Mouse (Mus musculus): ENCODE results near the gene Olfr1243. TPM values are rescaled to one million over a fixed set of nuclear protein-coding genes. Genes with fewer than 3 reads are reported as not detected.

The Olfr1243 gene
- polyA plus RNA-seq (2012; rRNA removed): not detected in 2 replicates

DNA sequence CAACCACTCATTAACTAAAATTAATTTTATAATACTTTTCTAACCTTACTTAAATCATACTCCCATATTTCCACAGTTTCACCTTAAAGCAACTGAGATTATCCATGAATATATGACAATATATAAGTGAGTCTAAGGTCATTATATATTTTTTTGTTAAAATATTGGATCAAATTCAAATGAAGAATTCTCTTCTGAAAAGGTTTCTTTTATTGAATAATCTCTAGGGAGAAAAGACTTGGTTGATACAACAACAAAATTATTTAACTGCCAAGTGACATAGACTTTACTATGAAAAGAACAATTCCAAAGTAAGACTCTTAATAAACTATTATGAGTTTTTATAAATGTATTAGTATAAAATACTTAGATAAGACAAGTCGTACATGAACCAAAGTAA lies at the start of gene Olfr1243:
Gene Olfr1243, minus strand, starts transcription at position 101 of the 400 bp plus-strand sequence.

DNA sequence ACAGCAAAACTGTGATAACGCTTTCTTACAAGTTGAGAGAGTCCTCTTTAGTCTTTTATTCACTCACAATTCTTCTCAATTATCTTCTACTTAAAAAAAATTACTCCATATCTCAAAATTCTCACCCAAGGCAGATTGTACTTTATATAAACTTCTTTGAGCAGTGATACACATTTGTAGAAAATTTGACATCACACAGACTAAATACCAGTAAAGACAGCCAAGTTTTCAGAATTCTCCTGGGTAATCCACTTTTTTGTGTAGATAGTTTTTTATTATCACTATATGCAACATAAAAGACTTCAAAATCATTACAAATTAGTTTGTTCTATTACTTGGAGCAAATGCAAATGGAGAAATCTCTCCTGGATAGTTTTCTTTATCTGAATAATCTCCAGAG lies 47.1 kb upstream of the Olfr1243 start, which contains the start of gene Olfr1245:
Gene Olfr1245, minus strand, starts transcription at position 101 of the 400 bp plus-strand sequence.

DNA sequence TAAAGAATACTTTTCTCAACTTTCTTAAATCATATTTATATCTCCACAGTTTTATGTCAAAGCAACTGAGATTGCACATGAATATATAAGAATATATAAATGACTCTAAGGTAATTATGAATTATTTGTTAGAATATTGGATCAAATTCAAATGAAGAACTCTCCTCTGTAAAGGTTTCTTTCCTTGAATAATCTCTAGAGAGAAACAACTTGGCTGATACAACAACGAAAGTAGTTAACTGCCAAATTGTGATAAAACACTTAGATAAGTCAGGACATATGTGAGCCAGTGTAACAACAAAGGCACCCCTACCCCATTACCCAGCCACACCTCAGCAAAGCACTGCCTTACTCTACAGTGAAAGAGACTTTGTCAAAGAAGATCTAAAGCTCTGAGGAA lies 33.1 kb downstream of the Olfr1243 start, which contains the start of gene Olfr1242:
Gene Olfr1242, minus strand, starts transcription at position 101 of the 400 bp plus-strand sequence.

GRCm38 (mm10) chr2:89487026-89487425 lies 44.3 kb downstream of the Olfr1243 start, which contains the start of gene Olfr1241:
Gene Olfr1241, minus strand, starts transcription at chr2:89487126.

Other genes starting within 250 kb of the Olfr1243 start
- gene Olfr1229, start 243.5 kb downstream of the Olfr1243 start, polyA plus RNA-seq (2012; rRNA removed): not detected in 2 replicates
- gene Olfr1230, start 234.2 kb downstream of the Olfr1243 start, polyA plus RNA-seq (2012; rRNA removed): not detected in 2 replicates
- not detected in 2 replicates for gene Olfr1231, start 224.4 kb downstream of the Olfr1243 start, polyA plus RNA-seq (2012; rRNA removed)
- gene Olfr1232, start 201.8 kb downstream of the Olfr1243 start, polyA plus RNA-seq (2012; rRNA removed): not detected in 2 replicates
- gene Olfr1233, start 189.1 kb downstream of the Olfr1243 start, polyA plus RNA-seq (2012; rRNA removed): not detected in 2 replicates
- gene Olfr1234, start 166.6 kb downstream of the Olfr1243 start, polyA plus RNA-seq (2012; rRNA removed): not detected in 2 replicates
- gene Olfr1238, start 121.8 kb downstream of the Olfr1243 start, polyA plus RNA-seq (2012; rRNA removed): not detected in 2 replicates
- not detected in 2 replicates for gene Olfr1239, start 111.1 kb downstream of the Olfr1243 start, polyA plus RNA-seq (2012; rRNA removed)
- gene Olfr1240, start 88.5 kb downstream of the Olfr1243 start, polyA plus RNA-seq (2012; rRNA removed): not detected in 2 replicates
- not detected in 2 replicates for gene Olfr1241, start 44.4 kb downstream of the Olfr1243 start, polyA plus RNA-seq (2012; rRNA removed)
- not detected in 2 replicates for gene Olfr1242, start 33.2 kb downstream of the Olfr1243 start, polyA plus RNA-seq (2012; rRNA removed)
- not detected in 2 replicates for gene Olfr1245, start 47.0 kb upstream of the Olfr1243 start, polyA plus RNA-seq (2012; rRNA removed)
- not detected in 2 replicates for gene Olfr1246, start 61.7 kb upstream of the Olfr1243 start, polyA plus RNA-seq (2012; rRNA removed)
- not detected in 2 replicates for gene Olfr1247, start 82.6 kb upstream of the Olfr1243 start, polyA plus RNA-seq (2012; rRNA removed)
- not detected in 2 replicates for gene Olfr1248, start 86.8 kb upstream of the Olfr1243 start, polyA plus RNA-seq (2012; rRNA removed)
- gene Olfr1249, start 103.5 kb upstream of the Olfr1243 start, polyA plus RNA-seq (2012; rRNA removed): not detected in 2 replicates
- not detected in 2 replicates for gene Olfr1250, start 130.0 kb upstream of the Olfr1243 start, polyA plus RNA-seq (2012; rRNA removed)
- not detected in 2 replicates for gene Olfr1251, start 140.4 kb upstream of the Olfr1243 start, polyA plus RNA-seq (2012; rRNA removed)
- not detected in 2 replicates for gene Olfr1252, start 193.5 kb upstream of the Olfr1243 start, polyA plus RNA-seq (2012; rRNA removed)
- gene Olfr1253, start 225.6 kb upstream of the Olfr1243 start, polyA plus RNA-seq (2012; rRNA removed): not detected in 2 replicates